10 mouse cellular contexts compared by ENCODE assay signal in the genomic region with DNA sequence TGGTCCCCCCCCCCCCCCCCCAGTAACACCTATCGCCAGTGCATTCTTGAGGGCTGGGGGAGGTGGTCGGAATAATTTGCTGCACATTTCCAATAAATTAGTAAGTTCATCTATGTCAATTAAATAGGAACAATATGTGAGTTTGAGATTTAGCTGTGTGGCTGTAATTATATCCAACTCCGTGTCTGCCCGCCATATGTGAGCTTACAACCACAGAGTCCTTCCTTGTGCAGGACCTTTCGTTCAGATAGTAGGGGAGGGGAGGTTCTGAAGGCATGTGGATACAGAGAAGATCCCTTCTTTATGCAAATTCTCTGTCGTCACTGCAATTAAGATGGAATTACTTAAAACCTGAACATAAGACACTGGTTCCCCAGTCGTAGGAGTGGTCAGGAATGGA. TPM values are rescaled to one million over a fixed set of nuclear protein-coding genes. Genes with fewer than 3 reads are reported as not detected.
A peak's percentile ranks its signal among the peaks of the same experiment; 100 is the strongest.
DNase-seq lines count a peak whose midpoint lies in the region; ATAC-seq lines count a peak whose summit lies in the region.
"Had no signal": no experiment of that assay in that cellular context is flagged by ENCODE, and none has a peak within 500 bp of the region (broad histone marks: within the 10 kb centered on the region; RNA-seq: fewer than 3 reads in every experiment).

No protein-coding gene starts in this region.

- no peak overlapping the region for H3K27ac ChIP-seq in liver, embryonic 13.5 days

- peaks cover 76% of the 10 kb centered on the region for H3K4me1 ChIP-seq in megakaryocyte, embryonic 14.5 days
- peaks cover 55% of the 10 kb centered on the region for H3K4me1 ChIP-seq in liver, embryonic 13.5 days (replicated peaks)

- no peak for ATAC-seq in megakaryocyte, adult 5-6 weeks (ENCODE audit: poor library complexity, severe bottlenecking)
- ATAC-seq in liver, embryonic 13.5 days (ENCODE audit: low read depth): no peak

- H3K27me3 ChIP-seq in megakaryocyte, embryonic 14.5 days (replicated peaks): no peaks in the 10 kb centered on the region
- H3K27me3 ChIP-seq in liver, embryonic 13.5 days: no peaks in the 10 kb centered on the region

- no peaks in the 10 kb centered on the region for H3K9me3 ChIP-seq in megakaryocyte, embryonic 14.5 days
- H3K9me3 ChIP-seq in liver, embryonic 13.5 days (replicated peaks): no peaks in the 10 kb centered on the region

- H3K4me3 ChIP-seq in megakaryocyte, embryonic 14.5 days (replicated peaks): peak overlapping the region; percentile 100
- H3K4me3 ChIP-seq in liver, embryonic 13.5 days (replicated peaks): no peak overlapping the region

- H3K9ac ChIP-seq in liver, embryonic 13.5 days: no peak overlapping the region

- peaks cover 47% of the 10 kb centered on the region for H3K36me3 ChIP-seq in megakaryocyte, embryonic 14.5 days (replicated peaks; ENCODE audit: low read length)
- H3K36me3 ChIP-seq in liver, embryonic 13.5 days: no peaks in the 10 kb centered on the region

- whole genome bisulfite sequencing in liver, embryonic 13.5 days (ENCODE audit: insufficient replicate concordance): 71% methylated on average over 7 of the region's 7 CpGs

- peak; percentile 50 for DNase-seq in embryo, embryonic 10.5 days (ENCODE audit: low spot score)
- DNase-seq in embryo, embryonic 10 days (ENCODE audit: low spot score): no peak
- no peak for DNase-seq in liver, embryonic 13.5 days
- DNase-seq in right cerebral cortex, adult 18-20 months: no peak
- DNase-seq in ovary, adult 18-20 months (ENCODE audit: low spot score): no peak
- no peak for DNase-seq in cerebellum, adult 9-10 months
- DNase-seq: cerebellum, adult 2 months; retina, postnatal 1 day had no signal

- peak overlapping the region; percentile 93 for H3K4me2 ChIP-seq in liver, embryonic 13.5 days

RNA-seq across cellular contexts. Expression of gene Sept11, which starts 2.1 kb away (rescaled TPM):
- polyA plus RNA-seq in megakaryocyte, embryonic 14.5 days (2012; ENCODE audit: insufficient read depth, low replicate concordance): 8.9 and 29.8 TPM in 2 replicates
- 70.4 and 82.5 TPM in 2 replicates for total RNA-seq in megakaryocyte, adult 5-6 weeks (2015)
- 83.3 and 87.4 TPM in 2 replicates for total RNA-seq in megakaryocyte, adult 5-6 weeks (2017)
- 28.7 and 36.1 TPM in 2 replicates for polyA plus RNA-seq in liver, embryonic 13.5 days (2015; fragmentation: Nextera tagmentation; extraction: Ambion mirVana)

RNA-seq across cellular contexts. Expression of gene Sowahb, which starts 50.5 kb away (rescaled TPM):
- 0.09 TPM in 1 of 2 replicates, not detected in the other for polyA plus RNA-seq in megakaryocyte, embryonic 14.5 days (2012; ENCODE audit: insufficient read depth, low replicate concordance)
- total RNA-seq in megakaryocyte, adult 5-6 weeks (2015): not detected in 2 replicates
- not detected in 2 replicates for total RNA-seq in megakaryocyte, adult 5-6 weeks (2017)
- polyA plus RNA-seq in liver, embryonic 13.5 days (2015; fragmentation: Nextera tagmentation; extraction: Ambion mirVana): 0.20 and 0.39 TPM in 2 replicates
